Mouse (Mus musculus) kidney, adult 9 months (tissue): ENCODE measurements around the gene Maco1.

Experiments
- DNase-seq: peaks from one replicate; pipeline ENCODE4 v3.0.0; 2022

The Maco1 gene

GRCm38 (mm10) chr4:134769081-134769811 lies 83.9 kb downstream of the Maco1 start:
- peak; percentile 49 for DNase-seq

- no peak for DNase-seq
Measured at GRCm38 (mm10) chr4:134768226-134768888, 84.8 kb downstream of the Maco1 start.

GRCm38 (mm10) chr4:134767426-134768225 lies 85.5 kb downstream of the Maco1 start, which contains the start of gene Ldlrap1:
Gene Ldlrap1 (minus strand): TSS chr4:134768024.
- DNase-seq = peak; percentile 75

GRCm38 (mm10) chr4:134766904-134767425 lies 86.2 kb downstream of the Maco1 start:
- DNase-seq = peak; percentile 47

GRCm38 (mm10) chr4:134766277-134766676 lies 86.9 kb downstream of the Maco1 start:
- no peak for DNase-seq

- DNase-seq = no peak
Measured at GRCm38 (mm10) chr4:134764333-134764732, 88.8 kb downstream of the Maco1 start.

GRCm38 (mm10) chr4:134762360-134762759 lies 90.8 kb downstream of the Maco1 start:
- no peak for DNase-seq

- DNase-seq = peak; percentile 87
Measured at GRCm38 (mm10) chr4:134760793-134761201, 92.3 kb downstream of the Maco1 start.

- DNase-seq = no peak
Measured at GRCm38 (mm10) chr4:134760281-134760680, 92.9 kb downstream of the Maco1 start.

GRCm38 (mm10) chr4:134759564-134759963 lies 93.6 kb downstream of the Maco1 start:
- no peak for DNase-seq

- no peak for DNase-seq
Measured at GRCm38 (mm10) chr4:134758922-134759321, 94.2 kb downstream of the Maco1 start.

- peak; percentile 25 for DNase-seq
Measured at GRCm38 (mm10) chr4:134758367-134758766, 94.8 kb downstream of the Maco1 start.

GRCm38 (mm10) chr4:134756953-134757352 lies 96.2 kb downstream of the Maco1 start:
- DNase-seq = no peak

GRCm38 (mm10) chr4:134754941-134755340 lies 98.2 kb downstream of the Maco1 start:
- no peak for DNase-seq

- DNase-seq = no peak
Measured at GRCm38 (mm10) chr4:134754371-134754770, 98.8 kb downstream of the Maco1 start.

- DNase-seq = no peak
Measured at GRCm38 (mm10) chr4:134753516-134754261, 99.5 kb downstream of the Maco1 start.

- no peak for DNase-seq
Measured at GRCm38 (mm10) chr4:134752911-134753426, 100.2 kb downstream of the Maco1 start.
